Mouse (Mus musculus) ES-Bruce4 (cell line): ENCODE data around the gene Zfp784.

Experiments
- CTCF ChIP-seq: IDR thresholded peaks from one replicate; pipeline ENCODE4 v1.8.1; 2011; ENCODE audit warnings: low read depth, low read length
- EP300 ChIP-seq: IDR thresholded peaks from 2 replicates; pipeline ENCODE4 v1.6.1; 2011; ENCODE audit warnings: low read depth, low read length; ENCODE audit not compliant: insufficient read depth

GRCm38 (mm10) chr7:5029946-5030345, 8.3 kb downstream of the Zfp784 start:
- TF ChIP-seq CTCF (no peak), EP300 (no peak)
